Comparison of ENCODE assay signal across 13 mouse cellular contexts in the genomic region with DNA sequence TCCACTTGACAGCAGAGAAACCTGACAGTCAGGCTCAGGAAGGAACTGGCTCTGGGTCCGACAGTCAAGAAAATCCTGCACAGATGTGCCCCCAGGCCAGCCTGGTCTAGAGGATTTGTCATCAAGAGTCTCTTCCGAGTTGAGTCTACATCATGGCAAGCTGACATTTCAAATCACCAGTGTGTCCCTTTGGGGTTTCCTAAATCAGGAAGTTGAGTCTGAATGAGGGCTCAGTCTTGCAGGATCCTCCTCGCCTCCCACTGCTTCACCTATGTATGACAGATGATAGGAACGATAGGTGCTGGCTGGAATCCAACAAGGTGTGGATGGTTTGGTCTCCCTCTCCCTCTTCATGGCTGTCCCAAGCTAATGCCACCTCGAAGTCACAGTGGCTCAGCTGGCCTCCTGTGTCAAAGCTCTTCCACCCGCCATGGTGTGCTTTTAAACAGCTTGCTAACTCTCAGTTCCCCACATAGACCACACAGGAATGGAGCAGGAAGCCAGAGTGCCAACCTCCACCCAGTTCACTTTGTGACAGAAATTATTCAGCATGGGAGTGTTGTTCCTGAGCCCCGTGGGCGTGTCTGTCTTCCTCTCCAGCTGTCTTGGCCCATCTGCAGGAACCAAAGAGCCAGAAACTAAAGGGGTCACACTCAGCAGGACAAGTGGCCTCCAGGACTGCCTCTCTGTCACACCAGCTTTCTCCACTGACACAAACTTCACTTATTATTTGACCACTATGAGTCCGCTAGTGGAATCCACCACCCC. TPM values are rescaled to one million over a fixed set of nuclear protein-coding genes. Genes with fewer than 3 reads are reported as not detected.
DNase-seq lines count a peak whose midpoint lies in the region; ATAC-seq lines count a peak whose summit lies in the region.
"Had no signal": no experiment of that assay in that cellular context is flagged by ENCODE, and none has a peak within 500 bp of the region (broad histone marks: within the 10 kb centered on the region; RNA-seq: fewer than 3 reads in every experiment).

No protein-coding gene starts in this region.

- H3K27me3 ChIP-seq in megakaryocyte, embryonic 14.5 days (replicated peaks) = peaks cover 63% of the 10 kb centered on the region

- peak; percentile 90 for ATAC-seq in common myeloid progenitor, adult 5-6 weeks (replicated peaks; ENCODE audit: low read depth, poor library complexity, severe bottlenecking)
- no peak for ATAC-seq in megakaryocyte-erythroid progenitor cell, adult 5-6 weeks (replicated peaks; ENCODE audit: low FRiP score, low TSS enrichment, poor library complexity, severe bottlenecking)

- H3K4me3 ChIP-seq in megakaryocyte, embryonic 14.5 days (replicated peaks) = peak overlapping the region; percentile 46
- H3K4me3 ChIP-seq: hindbrain, embryonic 12.5 days; neural tube, embryonic 13.5 days had no signal

- DNase-seq in heart, adult 11 months = peak; percentile 97
- no peak for DNase-seq in heart, postnatal 4 days
- DNase-seq in left cerebral cortex, adult 18-20 months (ENCODE audit: low spot score in 2 of 2) = peak; percentile 17 to 43
- no peak for DNase-seq in left cerebral cortex, postnatal 14 days (ENCODE audit: low spot score in 2 of 2)
- no peak for DNase-seq in thymus, postnatal 36 days
- DNase-seq: right cerebral cortex, postnatal 14 days had no signal

- no peaks in the 10 kb centered on the region for H3K36me3 ChIP-seq in megakaryocyte, embryonic 14.5 days (replicated peaks; ENCODE audit: low read length)
- H3K36me3 ChIP-seq: hindbrain, embryonic 12.5 days; neural tube, embryonic 13.5 days had no signal

- intact Hi-C loops in left cerebral cortex, postnatal 14 days (cut with DNase I) = no loop called here

- peaks cover 11% of the 10 kb centered on the region for H3K4me1 ChIP-seq in megakaryocyte, embryonic 14.5 days

- H3K9me3 ChIP-seq in megakaryocyte, embryonic 14.5 days = peaks cover 14% of the 10 kb centered on the region
- H3K9me3 ChIP-seq: hindbrain, embryonic 12.5 days; neural tube, embryonic 13.5 days had no signal

RNA-seq across cellular contexts. Expression of a gene that starts 2.3 kb away (rescaled TPM):
- not detected for total RNA-seq in heart, postnatal 4 days (2021)
- not detected for total RNA-seq in left cerebral cortex, adult 18-20 months (2021)
- not detected for total RNA-seq in left cerebral cortex, postnatal 14 days (2021)
- not detected in 2 replicates for total RNA-seq in common myeloid progenitor, adult 5-6 weeks (2017)
- not detected in 2 replicates for polyA plus RNA-seq in megakaryocyte, embryonic 14.5 days (2012; ENCODE audit: insufficient read depth, low replicate concordance)
- not detected in 2 replicates for total RNA-seq in megakaryocyte-erythroid progenitor cell, adult 5-6 weeks (2014; fragmentation: Nextera tagmentation)
- total RNA-seq in megakaryocyte-erythroid progenitor cell, adult 5-6 weeks (2017) = not detected in 2 replicates
- polyA plus RNA-seq: hindbrain, embryonic 12.5 days; neural tube, embryonic 13.5 days had no signal

RNA-seq across cellular contexts. Expression of a gene that starts 6.2 kb away (rescaled TPM):
- total RNA-seq in heart, postnatal 4 days (2021) = 10 to 100 TPM; 13.5 to 13.9 TPM
- total RNA-seq in left cerebral cortex, adult 18-20 months (2021) = under 1 TPM; 0.72 to 0.94 TPM
- total RNA-seq in left cerebral cortex, postnatal 14 days (2021) = under 1 TPM; 0.90 to 0.99 TPM
- total RNA-seq in common myeloid progenitor, adult 5-6 weeks (2017) = 0.50 TPM in 1 of 2 replicates, not detected in the other
- polyA plus RNA-seq in megakaryocyte, embryonic 14.5 days (2012; ENCODE audit: insufficient read depth, low replicate concordance) = not detected in 2 replicates
- 4.9 TPM in 1 of 2 replicates, not detected in the other for total RNA-seq in megakaryocyte-erythroid progenitor cell, adult 5-6 weeks (2014; fragmentation: Nextera tagmentation)
- total RNA-seq in megakaryocyte-erythroid progenitor cell, adult 5-6 weeks (2017) = not detected in 2 replicates

RNA-seq across cellular contexts. Expression of a gene that starts 16.4 kb away (rescaled TPM):
- not detected for total RNA-seq in heart, postnatal 4 days (2021)
- not detected for total RNA-seq in left cerebral cortex, adult 18-20 months (2021)
- total RNA-seq in left cerebral cortex, postnatal 14 days (2021) = not detected
- total RNA-seq in common myeloid progenitor, adult 5-6 weeks (2017) = not detected in 2 replicates
- polyA plus RNA-seq in megakaryocyte, embryonic 14.5 days (2012; ENCODE audit: insufficient read depth, low replicate concordance) = not detected in 2 replicates
- total RNA-seq in megakaryocyte-erythroid progenitor cell, adult 5-6 weeks (2014; fragmentation: Nextera tagmentation) = not detected in 2 replicates
- total RNA-seq in megakaryocyte-erythroid progenitor cell, adult 5-6 weeks (2017) = not detected in 2 replicates
- total RNA-seq: adrenal gland, adult 18-20 months had no signal
- polyA plus RNA-seq: hindbrain, embryonic 12.5 days; limb, embryonic 14.5 days; neural tube, embryonic 13.5 days had no signal

RNA-seq across cellular contexts. Expression of a gene that starts 21.4 kb away (rescaled TPM):
- total RNA-seq in heart, postnatal 4 days (2021) = not detected
- not detected for total RNA-seq in left cerebral cortex, adult 18-20 months (2021)
- total RNA-seq in left cerebral cortex, postnatal 14 days (2021) = not detected
- not detected in 2 replicates for total RNA-seq in common myeloid progenitor, adult 5-6 weeks (2017)
- polyA plus RNA-seq in megakaryocyte, embryonic 14.5 days (2012; ENCODE audit: insufficient read depth, low replicate concordance) = not detected in 2 replicates
- total RNA-seq in megakaryocyte-erythroid progenitor cell, adult 5-6 weeks (2014; fragmentation: Nextera tagmentation) = not detected in 2 replicates
- not detected in 2 replicates for total RNA-seq in megakaryocyte-erythroid progenitor cell, adult 5-6 weeks (2017)
- total RNA-seq: adrenal gland, adult 18-20 months had no signal
- polyA plus RNA-seq: hindbrain, embryonic 12.5 days; limb, embryonic 14.5 days; neural tube, embryonic 13.5 days had no signal

RNA-seq across cellular contexts. Expression of a gene that starts 40.4 kb away (rescaled TPM):
- not detected for total RNA-seq in heart, postnatal 4 days (2021)
- total RNA-seq in left cerebral cortex, adult 18-20 months (2021) = not detected
- total RNA-seq in left cerebral cortex, postnatal 14 days (2021) = not detected
- total RNA-seq in common myeloid progenitor, adult 5-6 weeks (2017) = not detected in 2 replicates
- not detected in 2 replicates for polyA plus RNA-seq in megakaryocyte, embryonic 14.5 days (2012; ENCODE audit: insufficient read depth, low replicate concordance)
- total RNA-seq in megakaryocyte-erythroid progenitor cell, adult 5-6 weeks (2014; fragmentation: Nextera tagmentation) = not detected in 2 replicates
- not detected in 2 replicates for total RNA-seq in megakaryocyte-erythroid progenitor cell, adult 5-6 weeks (2017)
- polyA plus RNA-seq: hindbrain, embryonic 12.5 days; limb, embryonic 14.5 days; neural tube, embryonic 13.5 days had no signal

Comparison
In these comparisons a context has a peak if more than half of its experiments do, and no peak if none do; other contexts are left out.
1. DNase-seq: peak in heart, adult 11 months (single experiment) and left cerebral cortex, adult 18-20 months (2 of 2); none in heart, postnatal 4 days (single experiment), left cerebral cortex, postnatal 14 days (0 of 2) and thymus, postnatal 36 days (0 of 2).